Mouse (Mus musculus): Measurements from ENCODE around the gene Pip5k1c.

Pip5k1c gene

DNA sequence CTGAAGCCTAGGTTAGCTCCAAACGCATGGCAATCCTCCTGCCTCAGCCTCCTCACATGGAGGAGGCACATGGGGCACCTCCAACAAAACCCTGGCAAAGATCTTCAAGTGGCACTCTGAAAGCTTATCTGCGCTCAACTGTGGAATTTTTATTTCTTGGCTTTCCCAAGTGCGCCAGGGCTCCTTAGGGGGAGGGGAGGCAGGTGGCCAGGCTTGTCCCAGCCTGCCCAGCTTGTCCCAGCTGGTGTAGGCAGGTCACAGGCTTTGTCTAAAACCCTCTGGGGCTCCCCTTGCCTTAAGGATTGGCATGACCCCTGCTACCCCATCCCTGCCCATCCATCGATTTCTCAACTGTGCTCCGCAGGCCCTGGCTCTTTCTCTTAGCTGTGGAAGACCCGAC is 8.6 kb upstream of the Pip5k1c start:
- DNase-seq (ENCODE audit: low spot score): peak; percentile 45

DNA sequence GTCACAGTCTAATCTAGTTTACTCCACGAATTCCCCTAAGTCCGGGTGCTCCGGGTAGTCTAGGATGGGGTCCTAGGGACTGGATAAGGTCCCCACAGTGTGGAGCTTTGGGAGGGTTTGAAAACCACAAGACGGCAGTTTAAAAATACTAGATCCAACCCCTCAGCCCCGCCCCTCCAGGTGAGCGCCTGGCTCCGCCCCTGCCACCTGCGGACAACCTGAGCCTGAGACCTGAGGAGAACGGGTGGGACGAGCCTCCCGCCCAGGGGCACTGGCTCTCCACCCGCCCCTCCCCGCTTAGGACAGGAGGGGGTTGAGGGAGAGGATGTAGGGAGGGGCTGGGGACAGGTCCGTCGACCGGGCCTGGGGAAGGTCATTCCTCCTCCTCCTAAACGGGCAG is 8.0 kb upstream of the Pip5k1c start:
- peak; percentile 69 for DNase-seq (ENCODE audit: low spot score)

DNA sequence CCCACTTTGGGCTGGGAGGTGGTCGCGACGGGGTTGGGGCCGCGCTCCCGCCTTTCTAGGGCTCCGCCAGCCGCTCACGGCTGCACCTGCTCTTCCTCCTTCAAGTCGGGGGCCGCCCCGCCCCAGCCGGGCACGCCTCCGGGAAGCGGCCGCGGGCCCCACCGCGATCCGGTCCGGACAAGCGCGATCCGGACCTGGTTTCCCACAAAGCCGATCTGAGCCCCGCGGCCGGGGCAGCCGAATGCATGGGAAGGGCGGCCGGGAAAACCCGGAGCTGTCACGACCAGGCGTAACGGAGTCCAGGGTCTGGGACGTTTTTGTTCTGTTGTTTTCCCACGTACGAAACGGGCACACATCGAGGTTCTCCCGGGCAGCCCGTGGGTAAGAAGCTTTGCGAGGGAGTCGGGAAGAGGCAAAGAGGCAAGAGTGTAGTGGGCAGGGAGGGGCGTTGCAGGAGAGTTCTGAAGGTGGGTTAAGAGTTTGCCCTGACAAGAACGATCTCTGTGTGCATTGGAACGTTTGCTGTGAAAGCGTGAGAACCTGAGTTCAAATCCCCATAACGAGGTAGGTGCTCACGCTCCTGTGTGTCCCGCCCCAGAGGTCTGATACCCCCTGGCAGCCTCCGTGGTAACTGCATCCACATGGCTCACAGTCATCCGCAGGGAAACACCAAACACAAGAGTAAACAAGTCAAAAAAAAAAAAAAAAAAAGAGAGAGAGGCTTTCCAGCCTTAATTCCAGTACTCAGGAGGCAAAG is 6.9 kb upstream of the Pip5k1c start:
- DNase-seq (ENCODE audit: low spot score): peak; percentile 94

DNA sequence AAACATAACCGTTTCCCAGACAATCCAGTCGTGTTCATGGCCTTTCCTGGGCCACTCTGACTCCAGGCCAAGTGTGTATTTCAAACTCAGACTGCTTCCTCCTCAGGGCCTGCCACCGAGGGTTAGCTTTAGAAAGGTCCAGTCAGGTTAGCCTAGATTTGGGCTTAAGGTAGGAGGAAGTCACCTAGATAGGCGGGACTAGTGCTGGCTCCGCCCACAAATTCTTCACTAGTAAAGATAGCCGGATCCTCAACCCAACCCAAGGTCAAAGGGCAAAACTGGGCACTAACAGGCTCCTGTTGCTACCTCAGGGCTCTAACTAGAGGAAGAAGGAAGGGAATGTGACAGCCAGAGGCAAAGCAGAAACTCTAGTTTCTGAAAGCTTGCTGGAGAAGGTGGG is 6.2 kb upstream of the Pip5k1c start:
- peak; percentile 73 for DNase-seq (ENCODE audit: low spot score)

DNA sequence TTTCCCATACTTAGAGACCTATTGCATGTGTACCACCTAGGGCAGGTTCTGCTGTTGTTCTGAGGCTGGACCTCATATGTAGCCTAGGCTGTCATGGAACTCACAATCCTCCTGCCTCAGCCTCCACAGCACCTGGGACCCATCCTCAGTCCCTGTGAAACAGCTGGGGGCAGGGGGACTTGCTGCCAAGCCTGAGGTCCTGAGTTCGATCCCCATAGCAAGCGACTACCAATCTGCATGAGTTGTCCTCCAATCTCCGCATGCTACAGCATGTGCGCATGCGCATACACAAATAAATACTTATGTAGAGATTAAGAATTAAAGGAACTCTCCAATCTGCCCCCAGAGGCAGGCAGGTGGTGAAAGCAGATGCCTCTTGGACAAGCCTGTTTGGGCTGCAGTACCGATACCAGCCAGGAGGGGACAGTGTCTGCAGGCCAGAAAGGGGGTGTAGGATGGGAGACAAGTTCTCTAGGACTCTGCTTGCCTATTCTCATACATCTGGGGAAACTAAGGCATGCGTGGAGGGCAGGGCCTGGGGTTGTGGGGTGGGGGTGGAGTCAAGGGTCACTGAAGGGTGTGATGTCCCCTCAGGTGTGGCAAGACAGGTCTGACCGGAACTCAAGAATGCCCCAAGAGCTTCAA is 5.1 kb upstream of the Pip5k1c start:
- peak; percentile 73 for DNase-seq (ENCODE audit: low spot score)

DNA sequence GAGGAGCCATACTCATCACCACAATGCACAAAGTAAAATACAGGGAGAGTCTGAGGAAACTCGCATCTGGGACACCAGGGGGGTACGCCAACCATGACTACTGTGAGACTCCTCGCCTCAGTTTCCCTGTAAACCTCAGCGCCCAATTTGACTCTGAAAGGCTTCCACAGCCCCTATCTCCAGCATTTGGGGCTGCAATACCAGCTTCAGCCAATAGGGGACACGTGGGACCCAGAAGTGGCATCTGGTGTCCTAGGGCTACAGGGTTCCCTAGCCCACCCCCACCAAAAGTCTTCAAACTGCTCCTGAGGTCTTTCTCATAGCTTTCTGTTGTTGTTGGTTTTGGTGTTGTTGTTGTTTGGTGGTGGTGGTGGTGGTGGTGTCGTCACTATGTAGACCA is 4.2 kb upstream of the Pip5k1c start:
- peak; percentile 52 for DNase-seq (ENCODE audit: low spot score)

DNA sequence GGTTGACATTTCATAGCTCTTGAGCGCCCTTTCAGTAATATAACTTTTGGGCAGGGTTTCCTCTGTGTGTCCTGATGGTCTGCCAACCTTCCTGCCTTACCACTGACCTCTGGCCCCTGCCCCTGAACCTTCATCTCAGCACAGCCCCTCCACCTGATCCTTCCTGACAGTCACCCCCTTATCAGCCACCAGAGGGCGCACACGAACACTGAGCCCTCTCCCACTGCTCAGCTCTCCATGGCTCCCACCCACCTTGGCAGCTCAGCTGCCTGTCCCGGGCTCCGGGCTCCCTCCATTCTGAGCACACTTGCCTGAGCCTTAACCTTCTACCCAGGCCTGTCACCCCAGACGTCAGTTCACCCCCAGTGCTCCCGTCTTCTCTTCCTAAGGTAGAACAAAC is 3.5 kb upstream of the Pip5k1c start:
- DNase-seq (ENCODE audit: low spot score): peak; percentile 70

DNA sequence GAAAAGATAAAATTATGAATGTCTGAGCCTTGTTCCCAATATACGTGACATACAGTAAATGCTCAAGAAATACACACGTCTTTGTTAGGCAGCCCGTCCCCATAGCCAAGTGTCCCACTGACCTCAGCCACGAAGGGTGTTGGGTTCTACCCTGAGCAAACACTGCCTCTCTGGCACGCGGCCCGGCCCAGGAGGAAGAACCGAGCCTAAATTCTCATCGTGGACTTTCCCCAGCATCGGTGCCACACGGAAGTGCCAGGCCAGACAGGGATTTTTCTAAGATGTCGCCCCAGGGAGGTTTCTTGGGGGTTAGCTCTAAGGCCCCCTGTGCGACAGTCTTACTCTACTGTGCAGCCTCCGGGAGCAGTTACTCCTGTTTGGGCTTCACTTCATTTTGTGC is 3.0 kb upstream of the Pip5k1c start:
- peak; percentile 78 for DNase-seq (ENCODE audit: low spot score)

DNA sequence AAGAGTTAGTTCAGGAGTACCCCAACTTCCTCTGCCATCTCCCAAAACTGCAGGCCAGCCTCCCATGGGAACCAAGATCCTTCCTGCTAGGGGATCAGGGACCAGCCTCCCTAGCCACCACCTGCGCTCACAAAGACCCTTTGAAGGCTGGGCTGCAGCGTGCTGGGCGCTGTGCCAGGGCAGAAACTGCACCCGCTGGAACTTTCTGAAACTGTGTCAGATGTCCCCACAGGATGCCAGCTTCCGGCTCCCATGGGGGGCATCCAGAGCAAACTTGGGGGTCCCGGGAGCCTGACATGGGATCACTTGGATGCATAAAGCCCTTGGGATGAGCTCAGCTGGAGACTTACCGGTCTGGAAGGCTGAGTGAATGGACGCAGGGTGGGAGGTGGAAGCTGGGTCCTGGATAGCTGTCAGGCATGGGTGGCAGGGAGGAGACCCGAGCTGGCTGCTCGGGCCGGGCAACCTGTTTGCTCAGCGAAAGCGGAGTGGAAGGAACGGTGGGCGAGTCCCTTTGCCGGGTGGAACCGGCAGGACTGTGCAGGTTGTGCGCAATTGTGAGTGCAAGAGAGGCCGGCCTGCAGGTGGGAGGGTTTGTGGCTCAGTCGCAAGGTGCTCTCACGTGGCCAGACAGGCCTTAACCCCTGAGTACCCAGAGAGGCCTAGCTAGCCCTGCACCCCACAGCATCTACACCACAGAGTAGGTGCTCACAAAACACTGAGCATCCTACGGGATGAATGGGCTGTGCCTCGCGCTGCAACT is 1.9 kb upstream of the Pip5k1c start:
- DNase-seq (ENCODE audit: low spot score): peak; percentile 73

DNA sequence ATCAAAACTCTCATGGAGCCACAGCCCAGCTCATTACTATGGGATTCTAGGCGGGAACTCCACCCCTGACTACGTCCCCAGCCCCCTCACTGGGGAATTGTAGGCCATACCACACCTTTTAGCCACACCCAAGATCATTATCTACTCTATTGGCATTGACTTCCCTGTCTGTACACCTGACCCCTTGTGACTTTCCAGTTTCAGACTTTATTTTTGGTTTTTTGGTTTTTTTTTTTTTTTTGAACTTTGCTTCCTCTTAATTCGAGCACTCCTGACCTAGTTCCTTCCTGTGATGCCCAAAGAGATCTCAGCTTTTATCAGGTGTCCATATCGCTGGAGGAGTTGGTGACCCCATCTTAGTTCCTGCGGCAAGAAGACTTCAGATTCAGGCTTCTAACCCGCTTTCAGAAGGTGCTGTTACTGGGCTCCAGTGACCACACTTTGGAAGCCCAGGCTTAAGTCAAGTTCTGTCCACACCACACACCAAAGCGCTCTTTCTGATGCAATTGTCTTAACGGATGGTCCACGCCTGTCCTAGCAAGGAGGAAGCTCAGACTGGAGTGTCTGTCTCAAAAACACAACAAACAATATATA is 1.2 kb upstream of the Pip5k1c start, which contains the start of gene Tjp3:
Tjp3 (minus strand) TSS at position 71 of the 594 bp plus-strand sequence.
- no peak for DNase-seq (ENCODE audit: low spot score)

DNA sequence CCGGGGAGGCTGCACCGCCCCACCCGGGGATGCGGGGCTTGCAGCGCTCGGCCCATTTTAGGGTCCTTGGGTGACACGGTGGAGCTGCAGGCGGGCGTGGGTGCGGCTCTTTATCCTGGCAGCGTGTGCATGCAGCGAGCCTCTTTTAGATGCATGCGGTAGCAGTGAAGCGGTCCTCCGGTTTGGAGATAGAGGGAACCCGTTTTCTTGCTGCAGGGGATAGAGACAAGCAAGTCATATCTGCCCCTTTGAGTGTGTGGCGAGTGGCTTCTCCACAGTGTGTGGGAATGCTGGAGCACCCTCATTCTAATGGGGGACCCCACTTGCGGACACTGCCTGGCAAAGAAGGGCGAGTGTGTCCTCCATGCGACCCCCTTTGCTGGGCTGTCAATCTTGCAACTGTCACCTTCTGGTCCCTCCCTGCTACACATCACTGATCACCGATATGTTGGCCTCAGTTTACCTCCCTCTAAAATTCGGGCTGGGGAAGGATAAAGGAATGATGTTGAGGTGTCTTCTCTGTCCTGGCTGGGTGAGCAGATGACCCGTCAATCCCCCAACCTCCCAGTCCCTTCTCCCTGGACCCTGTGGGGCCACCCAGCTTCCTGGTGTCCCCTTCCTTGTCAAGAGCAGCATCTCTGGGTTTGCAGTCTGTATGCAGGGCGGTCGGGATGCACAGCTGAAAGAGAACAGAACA is 719 bp downstream of the Pip5k1c start:
- DNase-seq (ENCODE audit: low spot score): no peak

DNA sequence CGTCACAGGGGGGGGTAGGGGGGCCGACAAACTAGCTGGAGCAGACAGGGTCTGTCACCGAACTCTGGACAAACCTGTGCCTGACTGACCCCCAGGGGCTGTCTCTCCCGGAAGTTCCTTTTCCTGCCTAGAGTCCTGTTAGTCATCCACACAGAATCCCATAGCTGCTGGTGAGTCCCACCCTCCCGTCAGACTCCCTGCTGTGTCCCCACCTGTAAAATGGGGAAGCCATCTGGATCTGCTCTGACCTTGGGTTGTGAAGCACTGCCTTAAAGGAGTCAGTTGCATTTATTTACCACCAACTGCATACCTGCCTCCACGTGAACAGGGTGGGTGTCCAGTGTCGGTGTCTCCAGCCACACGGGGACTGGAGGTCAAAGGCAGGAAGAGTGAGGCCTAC is 1.7 kb downstream of the Pip5k1c start:
- no peak for DNase-seq (ENCODE audit: low spot score)

DNA sequence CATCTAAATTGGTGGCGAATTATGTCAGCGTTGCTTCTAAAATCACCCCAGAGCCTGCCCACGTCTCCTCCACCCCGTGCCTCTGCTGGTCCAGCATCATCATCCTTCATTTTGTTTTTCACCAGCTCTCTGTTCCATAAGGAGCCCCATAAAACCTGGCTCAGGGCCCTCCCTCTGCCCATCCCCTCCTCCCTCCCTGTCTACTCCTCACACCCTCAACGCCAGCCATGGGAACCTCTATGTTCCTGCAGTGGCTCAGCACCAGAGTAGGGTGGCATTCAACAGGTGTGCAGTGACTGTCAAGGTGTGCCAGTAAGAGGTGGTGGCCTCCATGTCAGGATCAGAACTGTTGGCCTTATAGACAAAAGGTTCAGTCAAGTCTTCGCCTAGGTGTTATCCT is 2.4 kb downstream of the Pip5k1c start:
- no peak for DNase-seq (ENCODE audit: low spot score)

DNA sequence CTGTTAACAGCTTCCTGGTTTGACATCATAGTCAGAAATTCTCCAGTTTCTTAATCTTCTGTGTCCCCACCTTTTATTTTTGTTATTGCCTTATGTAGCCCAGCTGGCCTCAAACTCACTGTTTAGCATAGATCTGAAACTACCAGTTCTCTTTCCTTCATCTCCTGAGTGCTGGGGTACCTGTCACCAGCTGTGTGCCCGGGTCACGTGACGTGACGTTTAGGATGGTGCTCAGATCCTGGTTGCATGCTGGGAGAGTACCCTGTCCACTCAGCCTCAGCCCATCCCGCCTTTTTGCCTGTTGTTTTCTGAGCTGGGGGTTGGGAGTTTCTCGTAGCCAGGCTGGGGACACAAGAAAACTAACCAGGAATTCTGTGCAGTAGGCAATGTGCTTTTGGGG is 4.5 kb downstream of the Pip5k1c start:
- DNase-seq (ENCODE audit: low spot score): no peak

DNA sequence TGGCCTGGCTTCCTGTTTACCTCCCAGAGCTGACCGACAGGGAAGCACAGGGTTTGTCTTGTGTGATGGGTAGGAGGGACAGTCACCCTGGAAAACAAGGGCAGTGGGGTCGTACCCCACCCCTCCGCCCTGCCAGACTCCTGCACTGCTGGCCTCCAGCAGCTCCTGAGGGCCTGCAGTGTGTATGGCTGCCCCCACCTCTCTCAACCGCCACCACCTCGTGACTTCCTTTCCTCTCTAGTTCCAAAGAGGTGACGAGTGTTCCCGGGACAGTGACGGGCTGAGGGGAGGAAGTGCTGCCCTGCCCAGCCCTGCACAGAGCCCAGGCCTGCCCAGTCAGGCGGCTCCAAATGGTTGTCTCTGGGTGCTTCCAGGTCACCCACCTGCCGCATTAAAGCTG is 5.1 kb downstream of the Pip5k1c start:
- DNase-seq (ENCODE audit: low spot score): no peak

DNA sequence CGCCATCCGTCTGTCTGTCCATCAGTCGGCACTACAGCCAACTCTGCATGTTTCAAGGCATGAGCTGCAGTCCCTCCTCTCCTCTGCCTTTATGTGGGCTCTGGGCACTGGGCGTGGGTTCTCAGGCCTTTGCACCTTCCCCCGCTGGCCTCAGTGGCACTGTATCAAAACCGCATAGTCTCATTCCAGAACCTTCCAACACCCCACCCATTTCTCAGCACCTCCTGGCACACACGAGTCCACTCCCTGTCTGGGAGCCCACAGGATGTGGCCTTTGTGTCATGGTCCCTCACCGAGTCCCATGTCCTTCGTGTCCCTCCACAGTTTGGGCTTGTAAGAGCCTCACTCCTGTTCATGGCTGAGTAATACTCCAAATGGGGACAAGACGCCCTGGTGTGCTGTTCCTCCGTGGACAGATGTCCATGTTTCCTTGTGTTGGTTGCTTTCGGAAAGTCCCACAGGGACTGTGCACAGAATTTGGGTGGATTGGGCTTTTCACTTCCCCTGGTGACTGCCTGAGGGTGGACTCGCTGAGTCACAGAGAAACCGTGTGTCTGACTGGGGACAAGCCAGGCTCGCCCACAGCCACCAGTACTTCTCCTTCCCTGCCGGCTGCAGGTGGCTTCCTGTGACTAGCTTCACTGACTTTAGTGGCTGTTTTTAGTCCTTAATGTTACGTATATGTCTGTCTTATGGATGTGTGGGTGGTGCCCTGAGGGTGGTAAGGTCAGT is 5.8 kb downstream of the Pip5k1c start:
- DNase-seq (ENCODE audit: low spot score): no peak

DNA sequence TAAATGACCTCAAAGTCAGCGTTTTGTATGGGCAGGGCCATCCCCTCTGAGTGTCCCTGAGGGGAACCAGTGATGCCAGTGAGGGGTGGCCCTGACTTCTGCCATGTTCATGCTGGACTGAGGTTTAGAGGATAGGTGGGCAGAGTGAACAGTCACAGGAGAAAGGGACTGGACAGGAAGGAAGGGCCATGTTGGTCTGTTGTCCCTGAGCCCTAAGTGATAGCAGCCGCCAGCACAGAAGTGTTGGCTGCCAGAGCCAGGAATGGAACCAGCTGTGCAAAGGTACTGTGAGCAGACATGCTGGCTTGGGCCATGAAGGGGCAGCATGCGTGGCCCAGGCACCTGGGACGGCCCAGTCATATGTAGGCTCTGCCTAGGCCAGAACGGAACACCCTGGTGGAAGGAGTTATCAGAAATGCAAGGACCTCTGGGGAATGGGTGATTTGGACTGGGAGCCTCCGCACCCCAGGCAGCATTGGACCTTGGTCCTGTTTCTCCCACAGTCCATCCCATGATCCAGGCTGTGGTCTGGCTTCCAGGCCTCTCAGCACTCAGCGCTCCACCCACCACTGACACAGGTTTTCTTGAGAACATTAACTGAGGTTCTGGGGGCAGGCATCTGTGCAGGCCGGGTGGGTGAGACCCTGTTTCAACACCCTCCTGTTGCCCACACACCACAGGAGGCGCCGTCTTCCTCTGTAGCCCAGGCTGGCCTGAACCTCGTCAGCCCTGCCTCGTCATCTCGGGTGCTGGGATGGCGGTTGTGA is 7.0 kb downstream of the Pip5k1c start:
- no peak for DNase-seq (ENCODE audit: low spot score)

DNA sequence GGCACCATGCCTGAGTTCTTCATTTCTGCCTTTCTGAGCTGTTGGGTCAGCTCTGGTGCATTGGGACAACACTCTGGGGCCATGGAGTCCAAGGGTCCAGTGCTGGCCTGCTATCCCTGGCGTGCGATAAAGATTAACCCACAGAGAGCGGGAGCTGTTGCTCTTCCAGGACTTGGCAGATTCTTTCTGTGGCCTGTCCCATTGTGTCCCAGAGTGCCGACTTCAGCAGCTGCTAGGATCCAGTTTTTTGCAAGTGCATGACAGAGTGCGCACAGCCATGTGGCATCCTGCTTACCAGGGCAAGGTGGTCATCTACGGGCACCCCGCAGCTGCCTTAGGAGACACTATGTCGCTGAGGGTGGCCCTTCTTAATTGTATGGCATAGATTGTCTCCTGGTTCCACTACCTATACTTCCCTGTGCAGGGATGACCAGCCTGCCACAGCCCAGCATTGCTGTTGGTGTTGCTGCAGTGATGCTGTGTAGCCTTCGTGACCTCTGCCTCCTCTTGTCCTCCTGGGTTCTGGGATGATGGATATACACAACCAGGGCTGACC is 7.7 kb downstream of the Pip5k1c start:
- DNase-seq (ENCODE audit: low spot score): no peak

DNA sequence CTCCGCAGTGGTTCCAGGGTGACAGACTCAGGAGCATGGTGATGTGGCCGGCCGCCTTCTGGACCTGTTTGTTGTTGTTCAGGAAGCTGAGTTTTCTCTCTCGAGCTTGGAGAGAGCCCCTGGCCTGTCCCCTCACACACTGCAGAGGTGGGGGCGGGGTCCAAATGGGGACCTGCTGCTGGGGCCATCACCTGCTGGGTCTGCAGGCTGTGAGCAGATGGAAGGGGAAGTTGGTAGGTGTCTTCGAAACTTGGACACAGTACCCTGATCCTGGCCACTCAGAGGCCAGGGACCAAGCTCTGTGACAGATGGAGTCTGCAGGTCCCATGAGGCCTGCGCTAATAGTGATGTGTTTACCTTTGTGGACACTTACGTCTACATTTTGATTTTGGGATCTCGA is 8.6 kb downstream of the Pip5k1c start:
- no peak for DNase-seq (ENCODE audit: low spot score)

DNA sequence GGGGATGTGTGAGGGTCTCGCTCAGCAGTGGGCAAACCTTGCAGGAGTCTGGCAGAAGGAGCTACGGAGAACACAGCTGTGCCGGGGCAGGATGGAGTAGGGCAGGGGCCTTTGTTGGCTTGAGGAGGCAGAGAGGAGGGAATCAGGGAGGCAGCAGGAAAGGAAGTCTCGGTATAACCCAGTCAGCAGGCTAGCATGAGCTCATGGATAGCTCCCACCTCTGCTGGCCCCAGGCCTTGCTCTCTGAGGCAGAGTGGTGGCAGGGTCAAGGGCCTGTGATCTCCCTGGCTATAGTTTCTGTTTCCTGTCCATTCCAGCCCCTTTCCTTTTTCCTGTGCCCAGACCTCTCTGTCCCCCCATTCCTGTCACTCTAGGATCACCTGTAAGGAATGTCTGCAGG is 9.5 kb downstream of the Pip5k1c start:
- DNase-seq (ENCODE audit: low spot score): no peak
